Mouse (Mus musculus) liver, postnatal 0 days (tissue): Measurements from ENCODE around the gene Fam161a. TPM values are rescaled to one million over a fixed set of nuclear protein-coding genes. Genes with fewer than 3 reads are reported as not detected.

ENCODE experiments used
- ATAC-seq: fragments of 200-750 bp; cut with Nextera tagmentation; 2 replicates; pipeline ENCODE4 v1.8.0; 2017; ENCODE audit warnings: mild to moderate bottlenecking, moderate library complexity
- DNase-seq: peaks from one replicate; pipeline ENCODE4 v3.0.0-alpha.2; 2016
- H3K27ac ChIP-seq: fragments of 300-500 bp; sonication (generic); 2 replicates; pipeline ENCODE4 v1.5.1; 2014; ENCODE audit warnings: antibody characterized with exemption, moderate library complexity, mild to moderate bottlenecking, low read depth
- H3K27me3 ChIP-seq: fragments of 300-500 bp; sonication (generic); 2 replicates; pipeline ENCODE4 v1.6.1; 2014; ENCODE audit warnings: low read length, control low read depth, mixed read lengths; ENCODE audit not compliant: insufficient read depth
- H3K36me3 ChIP-seq: fragments of 300-500 bp; sonication (generic); replicated peaks from 2 replicates; pipeline ENCODE4 v1.6.1; 2014; ENCODE audit warnings: mild to moderate bottlenecking, control low read depth, low read length, moderate library complexity, mixed read lengths; ENCODE audit not compliant: insufficient read depth
- H3K4me1 ChIP-seq: fragments of 300-500 bp; sonication (generic); 2 replicates; pipeline ENCODE4 v1.6.1; 2014; ENCODE audit warnings: antibody characterized with exemption, mild to moderate bottlenecking, control low read depth; ENCODE audit not compliant: insufficient read depth
- H3K4me2 ChIP-seq: fragments of 300-500 bp; sonication (generic); 2 replicates; pipeline ENCODE4 v1.6.1; 2014; ENCODE audit warnings: low read depth, mild to moderate bottlenecking, low read length, moderate library complexity, mixed read lengths
- H3K4me3 ChIP-seq: fragments of 300-500 bp; sonication (generic); 2 replicates; pipeline ENCODE4 v1.5.1; 2014; ENCODE audit warnings: low read depth, low read length
- H3K9ac ChIP-seq: fragments of 300-500 bp; sonication (generic); replicated peaks from 2 replicates; pipeline ENCODE4 v1.6.1; 2014; ENCODE audit warnings: mild to moderate bottlenecking, moderate library complexity
- H3K9me3 ChIP-seq: fragments of 300-500 bp; sonication (generic); 2 replicates; pipeline ENCODE4 v1.6.1; 2016; ENCODE audit warnings: mild to moderate bottlenecking, control low read depth, low read length, mixed read lengths
- CTCF ChIP-seq: sonication (generic); IDR thresholded peaks from 2 replicates; pipeline ENCODE4 v1.5.1; 2016; ENCODE audit warnings: antibody characterized with exemption, low read depth
- EP300 ChIP-seq: IDR thresholded peaks from 2 replicates; pipeline ENCODE4 v1.6.1; 2016; ENCODE audit warnings: antibody characterized with exemption, low read depth, mild to moderate bottlenecking
- WGBS: fragments of 180-500 bp; shearing (Covaris S2); extraction: QIAGEN DNeasy Blood & Tissue Kit; methylation state at CpG from one replicate; pipeline ENCODE4 v1.1.7; 2014; ENCODE audit not compliant: insufficient replicate concordance; 5-methylcytosine and 5-hydroxymethylcytosine counted together
- polyA plus RNA-seq: library from polyadenylated mRNA; unstranded; fragments of >200 nt; fragmentation: Nextera tagmentation; extraction: Ambion mirVana; gene quantifications from 2 replicates; pipeline ENCODE4 v1.2.1, GENCODE M21; 2015

Fam161a gene
- polyA plus RNA-seq, 1 experiment from 2014 or later = 1.5 TPM

DNA sequence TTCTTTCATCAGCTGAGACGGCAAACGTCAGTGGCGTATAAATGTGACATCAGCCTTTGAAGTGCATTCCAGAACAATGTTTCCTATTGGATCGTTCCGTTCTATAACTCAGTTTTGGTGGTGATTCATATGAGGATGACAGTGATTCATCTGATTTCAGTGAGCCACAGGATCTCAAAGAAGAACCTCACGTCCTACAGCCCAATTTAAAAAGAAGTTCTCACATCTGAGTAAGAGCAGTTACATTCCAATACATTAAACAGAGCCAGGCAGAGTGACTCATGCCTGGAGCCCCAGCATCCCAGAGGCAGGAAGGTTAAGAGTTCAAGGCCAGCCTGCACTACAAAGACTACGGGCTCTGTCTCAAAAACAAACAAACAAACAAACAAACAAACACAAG, 67.5 kb downstream of the Fam161a start:
- H3K9me3 ChIP-seq = no peaks in the 10 kb centered on the region
- ATAC-seq = no peak
- no peak for DNase-seq
- H3K4me1 ChIP-seq = peaks cover 3% of the 10 kb centered on the region; the same call in 1 of the 2 replicates
- H3K9ac ChIP-seq = no peak overlapping the region
- TF ChIP-seq CTCF = no peak
- TF ChIP-seq EP300 = no peak
- H3K27ac ChIP-seq = no peak overlapping the region
- H3K4me3 ChIP-seq = no peak overlapping the region
- 73% methylated on average over 7 of the region's 7 CpGs for WGBS
- no peaks in the 10 kb centered on the region for H3K36me3 ChIP-seq
- H3K27me3 ChIP-seq = no peaks in the 10 kb centered on the region
- no peak overlapping the region for H3K4me2 ChIP-seq

DNA sequence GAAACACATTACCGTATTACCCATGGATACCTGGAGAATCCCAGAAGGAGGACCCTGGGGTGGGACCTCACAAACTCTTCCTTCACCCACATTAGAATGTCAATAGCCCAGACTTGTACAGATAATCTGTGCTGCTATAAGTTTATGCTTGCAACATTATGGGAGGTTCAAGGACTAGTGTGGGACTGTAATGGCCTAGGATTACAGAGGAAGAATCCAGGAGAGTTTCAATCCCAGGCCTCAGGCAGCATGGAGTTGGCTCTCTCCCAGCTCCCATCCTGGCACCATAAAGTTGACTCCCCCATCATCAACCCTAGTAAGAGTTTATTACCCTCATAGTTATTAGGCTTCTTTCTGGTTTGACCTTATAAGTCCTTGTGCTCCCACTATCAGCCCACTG, 71.2 kb downstream of the Fam161a start:
- peaks cover 3% of the 10 kb centered on the region; the same call in 1 of the 2 replicates for H3K4me1 ChIP-seq
- TF ChIP-seq EP300 (no peak), CTCF (no peak)
- no peak overlapping the region for H3K4me3 ChIP-seq
- no peaks in the 10 kb centered on the region for H3K36me3 ChIP-seq
- H3K27ac ChIP-seq = no peak overlapping the region
- no peak for ATAC-seq
- DNase-seq = no peak
- WGBS = 81% methylated on average over 1 of the region's 1 CpGs
- H3K9me3 ChIP-seq = no peaks in the 10 kb centered on the region
- H3K27me3 ChIP-seq = no peaks in the 10 kb centered on the region
- H3K9ac ChIP-seq = no peak overlapping the region
- no peak overlapping the region for H3K4me2 ChIP-seq

Other genes with a start within 250 kb of the Fam161a start
- gene B3gnt2, start 146.6 kb upstream of the Fam161a start, polyA plus RNA-seq = 10.0 and 10.8 TPM in 2 replicates
- gene Zrsr1, start 35.5 kb upstream of the Fam161a start, polyA plus RNA-seq = 1.5 and 2.2 TPM in 2 replicates
- 11.7 and 13.0 TPM in 2 replicates for gene Gm28048, start 25.4 kb upstream of the Fam161a start, polyA plus RNA-seq
- 157 and 160 TPM in 2 replicates for gene Commd1, start 25.1 kb upstream of the Fam161a start, polyA plus RNA-seq
- 84.3 and 86.6 TPM in 2 replicates for gene Cct4, start 17.0 kb upstream of the Fam161a start, polyA plus RNA-seq
- gene Xpo1, start 248.5 kb downstream of the Fam161a start, polyA plus RNA-seq = 14.2 and 16.0 TPM in 2 replicates